Mouse (Mus musculus) 3T3-L1 (cell line): Measurements from ENCODE around the gene 1700113H08Rik.

ENCODE experiments used
- DNase-seq: peaks from one replicate; pipeline ENCODE4 v3.0.0-alpha.2; 2015; ENCODE audit warnings: low read depth, low spot score

Gene 1700113H08Rik

GRCm38 (mm10) chr10:87198720-87199119 lies 140.9 kb downstream of the 1700113H08Rik start:
- no peak for DNase-seq

GRCm38 (mm10) chr10:87209466-87209865 lies 151.6 kb downstream of the 1700113H08Rik start:
- no peak for DNase-seq

DNA sequence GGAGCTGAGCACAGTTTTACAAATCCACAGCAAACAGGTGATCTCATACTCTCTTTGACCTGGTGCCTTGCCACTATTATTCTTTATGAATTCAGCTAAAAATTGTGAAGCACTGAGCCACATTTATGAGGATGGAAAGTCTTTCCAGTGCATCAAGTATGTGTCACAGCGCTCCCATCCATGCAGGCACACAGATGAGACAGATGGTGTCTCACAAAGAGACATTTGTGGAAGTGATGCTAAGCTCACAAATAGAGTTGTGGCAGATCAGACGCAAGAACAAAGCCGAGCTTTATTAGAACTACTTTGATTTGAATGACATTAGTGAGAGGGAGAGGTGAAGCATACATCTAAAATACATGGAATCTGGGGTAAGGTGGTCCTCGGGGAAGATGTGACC lies 153.2 kb downstream of the 1700113H08Rik start:
- DNase-seq, result no peak

DNA sequence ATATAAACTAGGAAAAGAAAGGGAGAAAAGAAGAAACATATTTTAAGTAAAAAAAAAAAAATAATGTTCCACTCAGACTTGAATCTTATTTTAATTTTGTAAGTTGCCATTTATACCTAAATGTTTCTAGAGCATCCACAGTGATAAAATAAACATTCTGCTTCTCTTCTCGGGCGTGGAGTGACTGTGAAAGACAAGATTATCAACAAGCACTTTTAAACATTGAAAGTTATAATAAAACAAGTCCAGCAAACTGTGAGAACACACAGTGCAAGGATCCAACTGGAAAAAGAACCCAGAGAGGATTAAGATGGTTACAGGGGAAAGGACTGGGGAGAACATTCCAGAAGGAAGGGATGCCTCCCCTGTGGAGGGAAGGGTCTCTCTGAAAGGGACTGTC lies 155.0 kb downstream of the 1700113H08Rik start:
- DNase-seq, result no peak

GRCm38 (mm10) chr10:87230071-87230910 lies 172.4 kb downstream of the 1700113H08Rik start:
- DNase-seq, result no peak

- DNase-seq, result no peak
These were observed 181.6 kb downstream of the 1700113H08Rik start for GRCm38 (mm10) chr10:87239332-87240008.

DNA sequence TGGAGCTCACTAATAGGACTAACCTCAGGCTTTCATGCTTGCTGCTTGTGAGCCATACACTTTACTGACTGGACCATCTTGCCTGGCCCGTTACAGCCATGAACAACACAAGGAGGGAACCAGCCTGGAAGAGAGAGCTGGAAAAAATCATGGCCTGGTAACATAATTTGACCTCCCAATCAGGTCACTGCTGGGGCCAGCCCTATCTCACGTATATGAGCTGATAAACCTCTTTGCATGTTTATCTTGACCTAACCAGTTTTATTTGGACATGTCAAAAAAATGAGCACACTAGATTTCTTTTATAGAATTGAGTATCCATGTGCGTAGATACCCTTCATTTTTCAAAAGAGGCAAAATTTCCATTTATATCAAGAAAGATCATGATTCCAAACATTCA lies 213.9 kb downstream of the 1700113H08Rik start:
- no peak for DNase-seq

- DNase-seq, result no peak
These were observed 214.3 kb downstream of the 1700113H08Rik start for GRCm38 (mm10) chr10:87272133-87272622.

DNA sequence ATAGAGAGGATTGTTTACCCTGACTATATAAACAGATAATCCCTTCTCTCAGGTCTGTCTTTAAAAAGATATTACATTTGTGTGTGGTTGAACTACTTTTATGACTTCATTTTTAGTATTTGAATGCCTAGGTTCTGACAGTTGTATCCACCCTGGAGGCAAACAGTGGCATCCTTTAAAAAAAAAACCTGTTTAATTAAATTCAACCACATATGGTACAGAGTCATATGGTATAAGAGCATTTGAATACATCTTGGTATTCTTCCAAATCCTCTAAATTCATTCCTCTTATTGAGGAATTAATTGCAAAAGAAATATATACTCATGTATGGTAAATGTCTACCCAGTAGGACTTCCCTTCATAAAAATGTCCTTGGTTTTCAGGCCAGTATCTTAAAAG lies 217.2 kb downstream of the 1700113H08Rik start:
- no peak for DNase-seq
